Mouse (Mus musculus): ENCODE measurements around the gene Gm20388.

Gm20388 gene

DNA sequence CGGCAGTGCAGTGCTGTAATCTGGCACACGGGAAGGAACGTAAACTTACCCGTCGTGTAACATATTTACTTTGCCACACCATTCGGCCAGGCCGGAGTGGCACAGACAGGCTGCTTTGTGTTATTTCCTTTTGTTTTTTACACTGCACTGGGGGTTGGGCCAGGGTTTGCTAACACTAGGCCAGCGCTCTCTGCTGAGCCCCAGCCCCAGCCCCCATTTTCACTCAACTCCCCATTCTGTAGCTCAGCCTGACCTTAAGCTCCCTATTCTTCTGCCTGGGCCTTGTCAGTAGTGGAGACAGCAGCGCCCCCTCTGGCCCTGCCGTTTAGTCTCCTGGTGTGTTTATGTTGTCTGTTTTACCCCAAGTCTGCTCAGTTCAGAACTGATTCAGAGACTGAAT is 4404.2 kb downstream of the Gm20388 start:
- DNase-seq (ENCODE audit: low spot score in 2 of 2) = no peak

DNA sequence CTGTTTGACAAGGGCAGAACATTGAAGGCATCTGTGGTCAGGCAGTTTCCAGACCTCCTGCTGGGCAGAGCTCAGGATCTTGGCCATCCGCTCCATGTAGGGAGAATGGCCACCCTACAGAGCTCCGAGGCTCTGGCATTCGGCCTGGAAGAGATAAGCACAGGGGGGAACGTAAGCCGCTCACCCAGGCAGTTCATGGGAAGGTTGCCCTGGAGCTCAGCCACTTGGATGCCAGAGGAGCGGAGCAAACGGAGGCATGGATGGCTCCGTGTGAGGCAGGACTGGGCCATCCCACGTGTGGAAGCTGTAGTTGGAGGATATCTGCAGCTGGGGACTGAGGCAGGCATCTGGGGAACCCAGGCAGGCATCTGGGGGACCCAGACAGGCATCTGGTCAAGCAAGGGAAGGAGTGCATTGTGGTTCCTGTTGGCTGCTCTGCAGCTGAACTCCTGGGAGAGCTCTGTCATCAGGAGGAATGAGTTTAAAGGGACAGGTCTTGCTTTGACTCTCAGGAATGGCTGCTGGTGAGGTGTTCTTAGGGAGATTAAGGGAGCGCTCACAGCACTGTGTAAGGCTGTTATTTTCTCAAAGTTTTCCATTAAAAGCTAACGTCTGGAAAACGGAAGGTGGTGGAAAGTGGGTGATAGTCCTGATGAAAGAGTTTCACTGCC is 4406.0 kb downstream of the Gm20388 start:
- DNase-seq (ENCODE audit: low spot score in 2 of 2) = no peak

DNA sequence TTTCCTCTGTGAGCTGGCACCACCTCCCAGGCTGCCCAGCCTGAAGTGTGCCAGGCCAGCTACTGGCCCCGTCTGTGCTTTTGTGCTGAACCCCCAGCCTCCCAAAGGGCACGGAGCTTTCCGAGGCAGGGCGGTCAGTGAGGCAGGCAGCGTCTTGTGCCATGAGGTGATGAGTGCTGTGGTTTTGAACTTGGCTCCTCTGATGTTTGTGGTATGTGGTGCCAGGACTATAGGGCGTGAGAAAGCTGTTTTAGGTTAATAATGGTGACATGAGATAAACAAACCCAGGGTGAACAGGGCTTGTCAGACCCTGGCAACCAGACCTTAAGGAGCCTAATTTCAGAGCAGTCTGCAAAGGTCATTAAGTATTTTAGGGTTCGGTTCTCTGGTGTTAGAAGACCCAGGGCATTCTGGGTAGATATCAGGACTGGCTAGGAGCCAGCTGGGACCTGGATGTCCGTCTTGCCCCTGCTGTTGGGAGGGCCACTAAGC is 4406.6 kb downstream of the Gm20388 start:
- no peak for DNase-seq (ENCODE audit: low spot score in 2 of 2)

GRCm38 (mm10) chr8:124317821-124318220 is 4407.2 kb downstream of the Gm20388 start:
- DNase-seq (ENCODE audit: low spot score in 2 of 2) = no peak

- no peak for DNase-seq (ENCODE audit: low spot score in 2 of 2)
Observed at GRCm38 (mm10) chr8:124318612-124319315, 4408.1 kb downstream of the Gm20388 start.

DNA sequence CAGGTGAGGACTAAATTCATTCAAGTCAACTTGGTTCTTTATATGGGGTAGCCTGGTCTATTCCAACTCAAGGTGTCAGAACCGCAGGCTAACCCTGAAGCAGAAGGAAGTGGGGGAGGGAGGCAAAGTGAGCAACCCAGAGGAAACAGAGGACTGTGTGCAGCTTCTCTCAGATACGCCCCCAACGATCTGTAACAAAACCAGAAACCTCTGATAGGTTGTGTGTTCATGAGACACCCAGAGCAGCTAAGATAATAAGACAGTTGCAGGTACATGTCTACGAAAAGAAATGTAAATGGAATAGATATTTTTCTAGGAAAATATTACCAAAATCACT is 4408.6 kb downstream of the Gm20388 start:
- DNase-seq (ENCODE audit: low spot score in 2 of 2) = no peak

DNA sequence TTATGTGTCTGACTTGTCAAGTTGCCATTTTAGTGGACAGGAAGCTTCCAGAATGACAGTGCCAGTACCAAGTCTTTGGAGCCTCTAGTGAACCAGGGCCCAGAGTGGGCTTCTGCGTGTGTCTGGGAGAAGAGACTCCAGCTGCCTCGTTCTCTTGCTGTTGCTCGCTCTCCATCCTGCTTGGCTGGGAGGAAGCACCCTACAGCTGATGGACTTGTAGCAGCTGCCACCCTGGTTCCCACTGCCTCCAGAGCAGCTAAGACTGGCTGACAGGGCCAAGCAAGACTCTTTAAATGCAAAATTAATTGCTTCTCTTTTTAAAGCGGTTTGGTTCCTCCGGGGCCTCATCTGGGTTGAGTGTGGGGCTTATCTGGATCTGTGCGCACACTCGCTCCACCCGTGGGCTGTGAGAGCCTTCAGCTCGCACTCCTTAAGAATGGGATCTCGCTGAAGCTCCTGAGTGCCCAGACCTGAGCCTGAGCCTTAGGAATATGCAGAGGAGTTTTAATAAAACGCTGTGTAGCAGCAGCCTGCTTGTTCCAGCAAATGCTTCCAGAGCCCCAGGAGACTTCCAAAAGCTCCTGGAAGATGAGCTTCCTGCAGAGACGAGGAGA is 4410.7 kb downstream of the Gm20388 start:
- no peak for DNase-seq (ENCODE audit: low spot score in 2 of 2)

DNA sequence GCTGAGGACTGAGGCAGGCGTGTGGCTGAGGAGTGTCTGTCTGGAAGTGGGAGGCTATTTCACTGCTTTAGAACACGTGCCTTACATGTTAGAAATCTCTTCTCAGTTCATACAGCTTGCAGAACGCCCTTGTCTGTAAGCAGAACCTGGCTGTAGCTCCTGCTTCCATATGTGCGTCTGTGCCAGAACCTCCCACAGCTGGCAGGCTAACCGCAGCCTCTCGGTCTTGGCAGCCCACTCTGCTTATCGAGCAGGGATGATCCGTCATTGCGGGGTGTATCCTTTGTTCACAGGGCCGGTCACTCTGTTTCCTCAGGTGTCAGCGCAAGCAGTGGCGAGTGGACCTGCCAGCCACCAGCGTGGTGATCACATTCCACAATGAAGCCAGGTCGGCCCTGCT is 4412.7 kb downstream of the Gm20388 start:
- DNase-seq (ENCODE audit: low spot score in 2 of 2) = no peak

GRCm38 (mm10) chr8:124328259-124328658 is 4417.6 kb downstream of the Gm20388 start:
- no peak for DNase-seq (ENCODE audit: low spot score in 2 of 2)

GRCm38 (mm10) chr8:124329690-124330089 is 4419.0 kb downstream of the Gm20388 start:
- DNase-seq (ENCODE audit: low spot score in 2 of 2) = no peak

DNA sequence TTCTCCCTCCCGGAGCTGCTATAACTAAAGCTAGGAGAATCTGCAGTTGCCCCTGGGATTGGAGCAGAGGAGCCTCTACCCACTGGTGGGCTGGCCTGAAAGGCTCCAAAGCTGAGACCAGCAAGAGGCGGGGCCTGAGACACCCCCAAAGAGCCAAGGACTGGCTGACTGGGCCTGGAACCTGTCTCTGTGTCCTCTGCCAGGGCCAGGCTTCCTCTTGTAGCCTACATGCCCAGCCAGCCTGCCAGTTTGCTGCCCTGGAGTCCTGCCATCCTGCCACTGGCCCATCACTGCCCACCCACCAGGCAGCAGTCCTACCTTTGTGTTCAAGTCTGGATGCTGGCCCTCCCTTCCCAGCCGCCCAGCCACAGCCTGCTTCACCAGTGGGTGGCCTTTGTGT is 4419.8 kb downstream of the Gm20388 start:
- DNase-seq (ENCODE audit: low spot score in 2 of 2) = no peak

- no peak for DNase-seq (ENCODE audit: low spot score in 2 of 2)
Observed at GRCm38 (mm10) chr8:124331094-124331493, 4420.5 kb downstream of the Gm20388 start.

DNA sequence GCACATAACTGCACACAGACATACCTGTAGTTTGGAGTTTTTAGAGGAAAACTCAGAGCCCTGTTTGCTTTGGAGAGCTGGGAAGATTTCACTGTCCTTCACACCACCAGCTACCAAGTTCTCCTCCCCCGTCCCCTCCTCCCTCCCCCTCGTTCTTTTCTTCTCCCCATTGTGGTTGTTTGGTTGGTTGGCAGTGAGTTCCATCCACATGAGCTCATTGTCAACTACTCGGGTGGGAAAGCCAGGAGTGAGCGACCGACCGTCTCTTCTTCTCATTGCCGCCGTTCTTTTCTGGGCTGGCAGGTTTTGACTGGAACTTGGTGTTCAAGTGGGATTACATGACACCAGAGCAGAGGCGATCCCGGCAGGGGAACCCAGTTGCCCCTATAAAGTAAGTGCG is 4421.1 kb downstream of the Gm20388 start:
- no peak for DNase-seq (ENCODE audit: low spot score in 2 of 2)

DNA sequence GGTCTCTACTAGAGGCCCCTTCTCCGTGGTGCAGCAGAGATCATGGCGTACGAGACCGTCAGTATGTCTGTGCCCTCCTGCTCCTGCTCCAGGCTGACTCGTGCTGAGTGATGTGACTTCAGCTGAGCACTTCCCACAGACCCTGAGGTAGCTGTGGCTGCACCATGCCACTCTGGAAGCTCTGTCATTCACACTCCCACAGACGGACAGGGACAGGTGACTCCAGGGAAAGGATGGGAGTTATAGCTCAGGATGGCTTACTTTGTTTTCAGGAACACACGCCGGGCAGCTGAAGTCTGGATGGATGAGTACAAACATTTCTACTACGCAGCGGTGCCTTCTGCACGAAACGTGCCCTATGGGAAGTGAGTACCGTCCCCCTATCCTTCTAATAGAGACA is 4425.7 kb downstream of the Gm20388 start:
- no peak for DNase-seq (ENCODE audit: low spot score in 2 of 2)

DNA sequence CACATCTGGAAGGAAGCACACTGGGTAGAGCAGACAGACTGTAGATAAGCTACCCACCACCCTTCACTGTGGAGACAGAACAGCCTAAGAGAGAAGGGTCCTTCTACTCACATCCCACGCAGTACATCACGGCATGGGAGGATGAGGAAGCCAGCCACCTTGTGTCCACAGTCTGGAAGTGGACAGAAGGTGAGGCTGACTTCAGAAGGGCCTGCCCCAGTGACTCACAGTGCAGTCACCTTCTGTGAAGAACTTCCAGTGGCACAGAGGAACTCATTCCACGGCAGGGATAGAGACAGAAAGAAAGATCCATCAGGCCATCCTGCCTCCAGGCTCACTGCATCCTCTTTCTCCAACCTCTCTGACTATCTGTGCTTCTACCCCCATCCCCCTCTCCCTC is 4429.1 kb downstream of the Gm20388 start:
- no peak for DNase-seq (ENCODE audit: low spot score in 2 of 2)

DNA sequence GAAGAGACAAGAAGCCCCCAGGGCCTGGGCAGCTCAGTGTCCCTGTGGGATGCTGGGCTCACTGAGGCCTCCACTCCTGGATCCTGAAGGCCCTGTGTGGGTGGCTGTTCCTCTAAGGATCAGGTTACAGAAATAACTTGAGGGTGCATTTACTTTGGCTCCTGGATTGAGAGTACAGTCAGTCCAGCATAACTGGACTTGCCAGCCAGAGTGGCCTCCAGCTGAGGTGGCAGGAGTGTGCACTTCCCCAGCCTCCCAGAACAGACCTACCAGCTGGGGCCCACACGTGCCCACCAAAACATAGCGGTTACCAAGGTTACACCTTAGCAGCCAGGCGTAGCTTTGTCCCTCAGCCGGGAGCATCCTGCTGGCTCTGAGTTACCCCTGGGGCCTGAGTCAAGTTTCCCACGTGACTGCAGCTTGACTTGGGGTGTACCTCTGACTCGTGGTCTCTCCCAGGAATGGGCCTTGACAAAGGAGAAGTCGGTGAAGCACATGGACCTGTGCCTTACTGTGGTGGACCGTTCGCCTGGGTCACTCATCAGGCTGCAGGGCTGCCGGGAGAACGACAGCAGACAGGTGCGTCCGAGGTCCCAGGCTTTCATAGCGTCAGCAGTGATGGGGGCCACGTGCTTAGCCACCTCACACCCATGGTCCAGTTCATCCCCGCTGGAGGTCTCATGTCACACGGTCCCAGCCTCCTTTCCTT is 4429.9 kb downstream of the Gm20388 start:
- DNase-seq (ENCODE audit: low spot score in 2 of 2) = no peak

GRCm38 (mm10) chr8:124343151-124343550 is 4432.5 kb downstream of the Gm20388 start:
- DNase-seq (ENCODE audit: low spot score in 2 of 2) = no peak

GRCm38 (mm10) chr8:124343991-124344390 is 4433.4 kb downstream of the Gm20388 start:
- no peak for DNase-seq (ENCODE audit: low spot score in 2 of 2)

GRCm38 (mm10) chr8:124345098-124345497 is 4434.5 kb downstream of the Gm20388 start:
- no peak for DNase-seq (ENCODE audit: low spot score in 2 of 2)

- peak in 1 of 2 experiments; percentile 50 for DNase-seq (ENCODE audit: low spot score in 2 of 2)
Observed at GRCm38 (mm10) chr8:124346852-124347523, 4436.3 kb downstream of the Gm20388 start.

DNA sequence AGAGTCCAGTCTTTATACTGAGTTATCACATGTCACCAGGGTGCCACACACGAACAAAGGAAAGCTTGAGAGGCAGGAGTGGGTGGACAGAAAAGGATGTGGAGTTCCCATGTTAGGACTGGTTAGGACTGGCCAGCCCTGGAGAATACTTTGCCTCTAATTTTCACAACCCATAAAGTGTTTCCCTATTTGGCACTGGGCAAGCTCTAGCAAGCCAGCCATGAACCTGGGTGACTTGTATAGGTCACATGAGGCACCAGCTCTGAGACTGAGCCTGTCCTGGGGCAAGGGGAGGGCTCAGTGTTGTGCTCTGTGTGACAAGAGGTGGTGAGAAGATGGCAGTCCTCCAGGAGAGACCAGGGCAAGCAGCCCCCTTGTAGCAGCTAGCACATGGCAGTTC is 4437.4 kb downstream of the Gm20388 start:
- no peak for DNase-seq (ENCODE audit: low spot score in 2 of 2)

GRCm38 (mm10) chr8:124349663-124350062 is 4439.0 kb downstream of the Gm20388 start:
- DNase-seq (ENCODE audit: low spot score in 2 of 2) = peak; percentile 90 to 93

Data from frontal cortex, postnatal 25 days (tissue).